Mouse (Mus musculus) liver, postnatal 0 days (tissue): ENCODE measurements around the gene Ankrd1.

Source experiments
- CTCF ChIP-seq: sonication (generic); IDR thresholded peaks from 2 replicates; pipeline ENCODE4 v1.5.1; 2016; ENCODE audit warnings: antibody characterized with exemption, low read depth
- EP300 ChIP-seq: IDR thresholded peaks from 2 replicates; pipeline ENCODE4 v1.6.1; 2016; ENCODE audit warnings: antibody characterized with exemption, low read depth, mild to moderate bottlenecking

GRCm38 (mm10) chr19:36112007-36112406, 7.9 kb downstream of the Ankrd1 start:
- TF ChIP-seq CTCF (no peak), EP300 (no peak)
